In the genomic region with DNA sequence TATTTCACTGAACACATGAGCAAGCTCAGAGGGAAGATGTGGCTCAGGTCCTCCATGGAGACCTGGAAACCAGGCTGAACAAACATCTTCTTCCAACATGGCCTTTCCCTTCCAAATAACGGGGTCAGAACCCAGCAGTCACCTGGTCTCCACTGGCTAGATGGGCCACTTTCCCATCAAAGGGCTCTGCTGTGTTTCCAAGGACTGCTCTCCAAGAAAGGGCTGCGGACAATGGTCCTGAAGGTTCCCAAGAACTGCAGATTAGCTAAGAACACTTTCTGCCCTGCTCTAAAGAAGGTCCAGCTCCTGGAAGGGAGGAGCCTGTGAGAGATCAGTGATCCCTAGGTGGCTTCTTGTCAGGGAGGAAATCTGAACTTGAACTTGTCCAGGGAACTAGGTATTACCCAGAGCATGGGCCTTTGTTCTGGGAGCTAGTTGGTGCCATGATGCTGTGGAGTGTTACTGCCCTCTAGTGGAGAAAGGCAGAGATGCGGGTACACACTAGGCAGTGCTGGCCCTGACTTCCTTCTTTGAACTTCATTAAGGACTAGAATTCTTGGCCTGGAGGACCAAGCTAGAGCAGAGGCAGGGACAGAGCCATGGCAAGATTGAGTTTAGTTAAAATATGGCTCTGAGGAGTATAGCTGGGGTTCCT, we compare ENCODE assay signal across 9 mouse cellular contexts. TPM values are rescaled to one million over a fixed set of nuclear protein-coding genes. Genes with fewer than 3 reads are reported as not detected.
DNase-seq lines count a peak whose midpoint lies in the region; ATAC-seq and TF ChIP-seq lines count a peak whose summit lies in the region.
"Had no signal": no experiment of that assay in that cellular context is flagged by ENCODE, and none has a peak within 500 bp of the region (broad histone marks: within the 10 kb centered on the region; RNA-seq: fewer than 3 reads in every experiment).

No protein-coding gene starts in this region.

- 41% methylated on average over 3 of the region's 3 CpGs for WGBS in forebrain, embryonic 10.5 days
- WGBS in heart, embryonic 15.5 days: 33% methylated on average over 3 of the region's 3 CpGs
- 33% methylated on average over 3 of the region's 3 CpGs for WGBS in liver, embryonic 11.5 days
- WGBS in neural tube, embryonic 11.5 days: 43% methylated on average over 3 of the region's 3 CpGs
- 39% methylated on average over 3 of the region's 3 CpGs for WGBS in stomach, embryonic 16.5 days

- peak; percentile 71 for DNase-seq in c-Kit-positive CD71-negative TER-119-negative erythroid progenitor cells, embryonic 14.5 days (ENCODE audit: low read depth)
- DNase-seq in forebrain, embryonic 10.5 days (ENCODE audit: extremely low spot score, low spot score): peak; percentile 86
- DNase-seq in kidney, postnatal 10 days: peak; percentile 88
- DNase-seq in liver, embryonic 11.5 days (ENCODE audit: low spot score): peak; percentile 68
- peak; percentile 84 for DNase-seq in neural tube, embryonic 11.5 days (ENCODE audit: low spot score)

- no peaks in the 10 kb centered on the region for H3K27me3 ChIP-seq in E14TG2a.4 (ENCODE audit: insufficient read depth, low read length)
- H3K27me3 ChIP-seq in forebrain, embryonic 10.5 days (ENCODE audit: poor library complexity, severe bottlenecking): no peaks in the 10 kb centered on the region
- H3K27me3 ChIP-seq in heart, embryonic 15.5 days: 0 out of 2 replicates have a peak, but pooled peaks cover 3% of the 10 kb centered on the region
- no peaks in the 10 kb centered on the region for H3K27me3 ChIP-seq in liver, embryonic 11.5 days (replicated peaks; ENCODE audit: control insufficient read depth, insufficient read depth, low read length)
- no peaks in the 10 kb centered on the region for H3K27me3 ChIP-seq in neural tube, embryonic 11.5 days (ENCODE audit: control insufficient read depth, insufficient read depth, low read length)
- no peaks in the 10 kb centered on the region for H3K27me3 ChIP-seq in stomach, embryonic 16.5 days (ENCODE audit: control insufficient read depth, insufficient read depth, low read length)

- TF ChIP-seq CTCF in E14TG2a.4 (conservative IDR thresholded peaks at IDR 0.05; ENCODE audit: low read length): peak; percentile 94

- H3K9me3 ChIP-seq in E14TG2a.4 (ENCODE audit: low read length): no peaks in the 10 kb centered on the region
- H3K9me3 ChIP-seq in forebrain, embryonic 10.5 days: no peaks in the 10 kb centered on the region
- H3K9me3 ChIP-seq in heart, embryonic 15.5 days (replicated peaks): no peaks in the 10 kb centered on the region
- no peaks in the 10 kb centered on the region for H3K9me3 ChIP-seq in liver, embryonic 11.5 days (ENCODE audit: control insufficient read depth, low read length)
- no peaks in the 10 kb centered on the region for H3K9me3 ChIP-seq in neural tube, embryonic 11.5 days (ENCODE audit: control insufficient read depth, low read length)
- no peaks in the 10 kb centered on the region for H3K9me3 ChIP-seq in stomach, embryonic 16.5 days (replicated peaks; ENCODE audit: control insufficient read depth, low read length)
- H3K9me3 ChIP-seq: liver, embryonic 15.5 days had no signal

- H3K9ac ChIP-seq in heart, embryonic 15.5 days: no peak overlapping the region
- no peak overlapping the region for H3K9ac ChIP-seq in liver, embryonic 11.5 days (ENCODE audit: low read depth, low read length)
- H3K9ac ChIP-seq in neural tube, embryonic 11.5 days (ENCODE audit: low read length): peak overlapping the region; percentile 44
- H3K9ac ChIP-seq in stomach, embryonic 16.5 days (ENCODE audit: low read length): peak overlapping the region; percentile 54; the same call in 1 of the 2 replicates
- H3K9ac ChIP-seq: liver, embryonic 15.5 days had no signal

- no peak overlapping the region for H3K4me2 ChIP-seq in heart, embryonic 15.5 days
- no peak overlapping the region for H3K4me2 ChIP-seq in liver, embryonic 11.5 days
- no peak overlapping the region for H3K4me2 ChIP-seq in neural tube, embryonic 11.5 days (ENCODE audit: low read depth)
- H3K4me2 ChIP-seq in stomach, embryonic 16.5 days (ENCODE audit: low read depth, low read length): no peak overlapping the region
- H3K4me2 ChIP-seq: liver, embryonic 15.5 days had no signal

- no peak overlapping the region for H3K4me3 ChIP-seq in E14TG2a.4 (replicated peaks; ENCODE audit: low read length)
- no peak overlapping the region for H3K4me3 ChIP-seq in forebrain, embryonic 10.5 days
- no peak overlapping the region for H3K4me3 ChIP-seq in heart, embryonic 15.5 days
- no peak overlapping the region for H3K4me3 ChIP-seq in liver, embryonic 11.5 days (ENCODE audit: low read depth, low read length)
- no peak overlapping the region for H3K4me3 ChIP-seq in neural tube, embryonic 11.5 days (ENCODE audit: low read depth, low read length)
- no peak overlapping the region for H3K4me3 ChIP-seq in stomach, embryonic 16.5 days (replicated peaks; ENCODE audit: low read length)
- H3K4me3 ChIP-seq: liver, embryonic 15.5 days had no signal

- peaks cover 15% of the 10 kb centered on the region for H3K4me1 ChIP-seq in E14TG2a.4 (replicated peaks; ENCODE audit: low read depth, low read length)
- H3K4me1 ChIP-seq in forebrain, embryonic 10.5 days: peaks cover 3% of the 10 kb centered on the region; the same call in 1 of the 2 replicates
- H3K4me1 ChIP-seq in heart, embryonic 15.5 days (replicated peaks): no peaks in the 10 kb centered on the region
- H3K4me1 ChIP-seq in liver, embryonic 11.5 days (replicated peaks; ENCODE audit: control insufficient read depth, insufficient read depth, low read length): no peaks in the 10 kb centered on the region
- H3K4me1 ChIP-seq in neural tube, embryonic 11.5 days (ENCODE audit: control insufficient read depth, insufficient read depth, low read length): no peaks in the 10 kb centered on the region
- 0 out of 2 replicates have a peak, but pooled peaks cover 7% of the 10 kb centered on the region for H3K4me1 ChIP-seq in stomach, embryonic 16.5 days (ENCODE audit: control insufficient read depth, insufficient read depth, low read length)
- H3K4me1 ChIP-seq: liver, embryonic 15.5 days had no signal

- H3K36me3 ChIP-seq in E14TG2a.4 (ENCODE audit: insufficient read depth, low read length): no peaks in the 10 kb centered on the region
- no peaks in the 10 kb centered on the region for H3K36me3 ChIP-seq in forebrain, embryonic 10.5 days (replicated peaks)
- no peaks in the 10 kb centered on the region for H3K36me3 ChIP-seq in heart, embryonic 15.5 days
- no peaks in the 10 kb centered on the region for H3K36me3 ChIP-seq in liver, embryonic 11.5 days (ENCODE audit: control insufficient read depth, insufficient read depth, low read length)
- no peaks in the 10 kb centered on the region for H3K36me3 ChIP-seq in neural tube, embryonic 11.5 days (ENCODE audit: control insufficient read depth, insufficient read depth, low read length)
- no peaks in the 10 kb centered on the region for H3K36me3 ChIP-seq in stomach, embryonic 16.5 days (ENCODE audit: control insufficient read depth, insufficient read depth, low read length)
- H3K36me3 ChIP-seq: liver, embryonic 15.5 days had no signal

- peak; percentile 67; the same call in 1 of the 2 replicates for ATAC-seq in heart, embryonic 15.5 days (replicated peaks; ENCODE audit: insufficient number of reproducible peaks, insufficient read depth, low FRiP score, low read depth)
- peak; percentile 69 for ATAC-seq in liver, embryonic 11.5 days (replicated peaks; ENCODE audit: low FRiP score)
- ATAC-seq in neural tube, embryonic 11.5 days (ENCODE audit: insufficient read depth, low FRiP score, low TSS enrichment): peak; percentile 93
- peak; percentile 88 for ATAC-seq in stomach, embryonic 16.5 days (ENCODE audit: insufficient read depth, low FRiP score)

- peak overlapping the region; percentile 80 for H3K27ac ChIP-seq in forebrain, embryonic 10.5 days
- H3K27ac ChIP-seq in heart, embryonic 15.5 days: no peak overlapping the region
- no peak overlapping the region for H3K27ac ChIP-seq in liver, embryonic 11.5 days (ENCODE audit: low read depth, low read length)
- H3K27ac ChIP-seq in neural tube, embryonic 11.5 days (ENCODE audit: low read depth, low read length): no peak overlapping the region
- peak overlapping the region; percentile 15; the same call in 1 of the 2 replicates for H3K27ac ChIP-seq in stomach, embryonic 16.5 days (ENCODE audit: low read length)
- H3K27ac ChIP-seq: liver, embryonic 15.5 days had no signal

RNA-seq across cellular contexts. Expression of a gene that starts 5.1 kb away (rescaled TPM):
- polyA plus RNA-seq in forebrain, embryonic 10.5 days (2016; fragmentation: Nextera tagmentation; extraction: Ambion mirVana): not detected in 2 replicates
- polyA plus RNA-seq in heart, embryonic 15.5 days (2015; fragmentation: Nextera tagmentation; extraction: Ambion mirVana): not detected in 2 replicates
- not detected in 2 replicates for polyA plus RNA-seq in liver, embryonic 11.5 days (2014; fragmentation: Nextera tagmentation; extraction: Ambion mirVana)
- not detected in 2 replicates for polyA plus RNA-seq in neural tube, embryonic 11.5 days (2014; fragmentation: Nextera tagmentation; extraction: Ambion mirVana)
- not detected in 2 replicates for polyA plus RNA-seq in stomach, embryonic 16.5 days (2015; fragmentation: Nextera tagmentation; extraction: Ambion mirVana)
- polyA plus RNA-seq: liver, embryonic 15.5 days had no signal

RNA-seq across cellular contexts. Expression of a gene that starts 18.7 kb away (rescaled TPM):
- not detected in 2 replicates for polyA plus RNA-seq in forebrain, embryonic 10.5 days (2016; fragmentation: Nextera tagmentation; extraction: Ambion mirVana)
- polyA plus RNA-seq in heart, embryonic 15.5 days (2015; fragmentation: Nextera tagmentation; extraction: Ambion mirVana): not detected in 2 replicates
- not detected in 2 replicates for polyA plus RNA-seq in liver, embryonic 11.5 days (2014; fragmentation: Nextera tagmentation; extraction: Ambion mirVana)
- not detected in 2 replicates for polyA plus RNA-seq in neural tube, embryonic 11.5 days (2014; fragmentation: Nextera tagmentation; extraction: Ambion mirVana)
- not detected in 2 replicates for polyA plus RNA-seq in stomach, embryonic 16.5 days (2015; fragmentation: Nextera tagmentation; extraction: Ambion mirVana)
- polyA plus RNA-seq: liver, embryonic 15.5 days had no signal

RNA-seq across cellular contexts. Expression of a gene that starts 20.2 kb away (rescaled TPM):
- polyA plus RNA-seq in forebrain, embryonic 10.5 days (2016; fragmentation: Nextera tagmentation; extraction: Ambion mirVana): not detected in 2 replicates
- 0.34 TPM in 1 of 2 replicates, not detected in the other for polyA plus RNA-seq in heart, embryonic 15.5 days (2015; fragmentation: Nextera tagmentation; extraction: Ambion mirVana)
- not detected in 2 replicates for polyA plus RNA-seq in liver, embryonic 11.5 days (2014; fragmentation: Nextera tagmentation; extraction: Ambion mirVana)
- not detected in 2 replicates for polyA plus RNA-seq in neural tube, embryonic 11.5 days (2014; fragmentation: Nextera tagmentation; extraction: Ambion mirVana)
- 0.18 and 0.21 TPM in 2 replicates for polyA plus RNA-seq in stomach, embryonic 16.5 days (2015; fragmentation: Nextera tagmentation; extraction: Ambion mirVana)

RNA-seq across cellular contexts. Expression of a gene that starts 37.7 kb away (rescaled TPM):
- 0.58 and 0.63 TPM in 2 replicates for polyA plus RNA-seq in forebrain, embryonic 10.5 days (2016; fragmentation: Nextera tagmentation; extraction: Ambion mirVana)
- 0.13 TPM in 1 of 2 replicates, not detected in the other for polyA plus RNA-seq in heart, embryonic 15.5 days (2015; fragmentation: Nextera tagmentation; extraction: Ambion mirVana)
- polyA plus RNA-seq in liver, embryonic 11.5 days (2014; fragmentation: Nextera tagmentation; extraction: Ambion mirVana): 0.21 TPM in 1 of 2 replicates, not detected in the other
- polyA plus RNA-seq in neural tube, embryonic 11.5 days (2014; fragmentation: Nextera tagmentation; extraction: Ambion mirVana): 0.17 TPM in 1 of 2 replicates, not detected in the other
- polyA plus RNA-seq in stomach, embryonic 16.5 days (2015; fragmentation: Nextera tagmentation; extraction: Ambion mirVana): 4.2 and 6.7 TPM in 2 replicates
- polyA plus RNA-seq: liver, embryonic 15.5 days had no signal

RNA-seq across cellular contexts. Expression of a gene that starts 43.0 kb away (rescaled TPM):
- polyA plus RNA-seq in forebrain, embryonic 10.5 days (2016; fragmentation: Nextera tagmentation; extraction: Ambion mirVana): not detected in 2 replicates
- polyA plus RNA-seq in heart, embryonic 15.5 days (2015; fragmentation: Nextera tagmentation; extraction: Ambion mirVana): not detected in 2 replicates
- polyA plus RNA-seq in liver, embryonic 11.5 days (2014; fragmentation: Nextera tagmentation; extraction: Ambion mirVana): not detected in 2 replicates
- not detected in 2 replicates for polyA plus RNA-seq in neural tube, embryonic 11.5 days (2014; fragmentation: Nextera tagmentation; extraction: Ambion mirVana)
- polyA plus RNA-seq in stomach, embryonic 16.5 days (2015; fragmentation: Nextera tagmentation; extraction: Ambion mirVana): not detected in 2 replicates
- polyA plus RNA-seq: liver, embryonic 15.5 days had no signal

Comparison
In these comparisons a context has a peak if more than half of its experiments do, and no peak if none do; other contexts are left out.
1. H3K27ac ChIP-seq: peak in forebrain, embryonic 10.5 days (single experiment) and stomach, embryonic 16.5 days (single experiment); none in heart, embryonic 15.5 days (single experiment), liver, embryonic 11.5 days (single experiment) and neural tube, embryonic 11.5 days (single experiment).
2. H3K9ac ChIP-seq: peak in neural tube, embryonic 11.5 days (single experiment) and stomach, embryonic 16.5 days (single experiment); none in heart, embryonic 15.5 days (single experiment) and liver, embryonic 11.5 days (single experiment).
3. Peak in every context shown above with its lines, with median percentiles within 50 percentile points of each other: DNase-seq and ATAC-seq.